Mouse (Mus musculus): Measurements from ENCODE around the gene Rbm48.
A peak's percentile ranks its signal among the peaks of the same experiment; 100 is the strongest.

Gene Rbm48

GRCm38 (mm10) chr5:3546226-3546625 is 50.2 kb downstream of the Rbm48 start:
- peak; percentile 68 to 87 for DNase-seq

- DNase-seq: no peak
Observed at GRCm38 (mm10) chr5:3544480-3544769, 52.0 kb downstream of the Rbm48 start.

GRCm38 (mm10) chr5:3543629-3544479 is 52.5 kb downstream of the Rbm48 start, which contains the start of gene Fam133b:
Gene Fam133b (plus strand): TSS chr5:3543833.
- peak; percentile 95 to 99 for DNase-seq

GRCm38 (mm10) chr5:3541871-3542270 is 54.5 kb downstream of the Rbm48 start:
- DNase-seq: no peak

- DNase-seq: no peak
Observed at GRCm38 (mm10) chr5:3538505-3539472, 57.6 kb downstream of the Rbm48 start.

- DNase-seq: no peak
Observed at GRCm38 (mm10) chr5:3536592-3537212, 59.7 kb downstream of the Rbm48 start.

All from kidney, postnatal 36 days (tissue).